Mouse (Mus musculus): ENCODE measurements around the gene Pacrg.

- TF ChIP-seq ZNF384 (IDR thresholded peaks at IDR 0.05; ENCODE audit: low read depth, low read length) (no peak), NRF1 (IDR thresholded peaks at IDR 0.05; ENCODE audit: insufficient read depth, low read depth, low read length, poor library complexity, severe bottlenecking) (no peak), ZC3H11A (IDR thresholded peaks at IDR 0.05; ENCODE audit: low read depth, low read length) (no peak), HCFC1 (IDR thresholded peaks at IDR 0.05; ENCODE audit: low read depth, low read length) (no peak)
Measured at GRCm38 (mm10) chr17:10474972-10475371, 365.1 kb downstream of the Pacrg start.

Measured in MEL (cell line).